Mouse (Mus musculus) layer of hippocampus, postnatal 36 days (tissue): ENCODE data around the gene Evpl. TPM values are rescaled to one million over a fixed set of nuclear protein-coding genes. Genes with fewer than 3 reads are reported as not detected.
"Not testable (repeated sequence)": the region's sequence is repeated elsewhere in the genome, so short reads cannot be mapped to it uniquely, and the experiment has no call there.

Source experiments
- DNase-seq, 2 experiments: peaks; one replicate each; pipeline ENCODE4 v3.0.0; 2022
- total RNA-seq, 2 experiments: library from RNA; stranded (reverse); gene quantifications; 2 replicates each; pipeline ENCODE4 v1.2.3; 2021

Gene Evpl
- under 1 TPM; 0.25 to 0.85 TPM for total RNA-seq

DNA sequence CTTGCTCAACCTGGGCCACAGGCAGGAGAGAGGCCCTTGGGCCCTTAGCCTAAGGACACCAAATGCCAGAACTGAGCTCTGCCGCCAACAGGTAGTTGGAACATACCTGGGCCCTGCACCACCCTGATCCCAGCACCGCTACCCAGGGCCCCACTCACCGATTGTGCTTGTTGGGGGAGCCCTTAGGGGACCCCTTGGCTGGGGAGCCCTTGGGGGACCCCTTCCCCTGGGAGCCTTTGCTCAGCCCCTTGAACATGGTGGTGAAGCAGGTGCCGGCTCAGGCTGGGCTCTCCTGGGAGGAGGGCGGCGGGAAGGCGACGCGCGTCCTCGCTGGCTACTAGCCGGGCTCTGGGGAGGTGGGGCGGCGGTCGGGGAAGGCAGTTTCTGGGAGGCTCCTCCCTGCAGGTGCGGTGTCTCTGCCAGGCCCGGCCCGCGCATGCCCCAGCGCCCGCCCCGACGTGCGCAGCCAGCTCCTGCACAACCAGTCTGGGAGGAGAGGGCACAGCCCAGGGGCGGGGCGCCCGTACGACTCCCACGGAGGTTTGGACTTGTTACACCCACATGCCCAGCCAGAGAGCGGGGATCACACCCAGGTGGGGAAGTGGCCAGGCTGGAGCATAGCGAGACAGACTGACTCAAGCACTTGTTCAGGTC is at the start of gene Evpl:
Gene Evpl (minus strand): TSS at position 336 of the 654 bp plus-strand sequence.
- no peak for DNase-seq

DNA sequence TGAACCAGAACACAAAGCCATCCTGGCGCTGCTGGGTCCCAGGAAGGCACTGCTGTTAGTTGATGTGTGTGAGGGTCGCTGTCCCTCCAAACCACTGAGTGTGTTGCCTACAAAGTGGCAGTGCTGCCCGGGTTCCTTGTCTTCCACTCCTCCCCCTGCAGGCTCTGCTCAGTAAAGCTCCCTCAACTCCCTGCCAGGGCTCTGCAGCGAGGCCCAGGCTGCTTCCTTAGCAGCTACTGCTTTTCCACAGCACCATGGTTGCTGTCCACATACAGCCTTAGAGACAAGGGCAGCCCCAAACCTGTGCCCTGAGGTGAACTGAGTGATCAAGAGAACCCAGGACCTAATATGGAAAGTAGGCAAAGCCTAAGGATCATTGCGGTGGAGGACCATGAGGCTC is 49.5 kb upstream of the Evpl start:
- DNase-seq, result no peak

DNA sequence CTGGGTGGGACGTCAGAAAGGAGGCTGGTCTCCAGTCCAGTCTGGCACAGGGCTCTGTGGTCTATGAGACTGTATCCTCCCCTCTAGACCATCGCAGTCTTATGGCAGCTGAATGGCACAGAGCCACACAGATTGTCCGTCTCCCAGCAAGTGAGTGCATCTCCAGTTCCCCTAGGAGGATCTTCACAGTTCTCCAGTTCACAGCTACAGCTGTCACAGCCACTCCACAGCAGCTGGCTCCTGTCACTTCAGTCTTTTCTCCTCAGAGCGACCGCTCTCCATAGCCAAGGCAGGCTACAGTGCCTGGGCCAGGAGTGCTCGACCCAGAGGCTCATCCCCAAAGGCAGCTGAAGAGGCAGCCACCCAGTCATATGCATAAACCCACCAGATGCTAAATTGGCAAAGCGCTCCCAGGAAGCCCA is 47.9 kb upstream of the Evpl start:
- DNase-seq, result no peak

DNA sequence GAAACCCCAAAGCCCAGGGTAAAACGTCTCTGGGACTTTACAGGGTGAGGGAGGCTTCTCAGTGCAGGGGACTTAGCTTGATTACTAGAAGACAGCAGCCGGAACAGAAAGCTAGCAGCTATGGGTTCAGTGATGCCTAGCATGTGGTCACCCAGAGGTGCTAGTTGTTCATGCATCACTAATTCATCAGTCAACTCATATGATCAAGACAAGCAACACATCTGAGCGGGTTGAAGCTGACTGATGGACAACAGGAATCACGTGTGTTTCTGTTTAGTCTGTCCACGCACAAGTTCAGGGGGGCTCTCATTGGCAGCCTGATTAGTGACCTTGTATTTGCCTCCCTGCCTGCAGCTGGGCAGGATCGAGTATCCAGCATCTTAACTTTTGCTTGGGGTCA is 46.1 kb upstream of the Evpl start:
- no peak for DNase-seq

DNA sequence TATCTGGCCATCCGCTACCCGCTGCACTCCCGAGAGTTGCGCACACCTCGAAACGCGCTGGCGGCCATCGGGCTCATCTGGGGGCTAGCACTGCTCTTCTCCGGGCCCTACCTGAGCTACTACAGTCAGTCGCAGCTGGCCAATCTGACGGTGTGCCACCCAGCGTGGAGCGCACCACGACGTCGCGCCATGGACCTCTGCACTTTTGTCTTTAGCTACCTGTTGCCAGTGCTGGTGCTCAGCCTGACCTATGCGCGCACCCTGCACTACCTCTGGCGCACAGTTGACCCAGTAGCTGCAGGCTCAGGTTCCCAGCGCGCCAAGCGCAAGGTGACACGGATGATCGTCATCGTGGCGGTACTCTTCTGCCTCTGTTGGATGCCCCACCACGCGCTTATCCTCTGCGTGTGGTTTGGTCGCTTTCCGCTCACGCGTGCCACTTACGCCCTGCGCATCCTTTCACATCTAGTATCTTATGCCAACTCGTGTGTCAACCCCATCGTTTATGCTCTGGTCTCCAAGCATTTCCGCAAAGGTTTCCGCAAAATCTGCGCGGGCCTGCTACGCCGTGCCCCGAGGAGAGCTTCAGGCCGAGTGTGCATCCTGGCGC is 45.1 kb upstream of the Evpl start:
- DNase-seq, result no peak

DNA sequence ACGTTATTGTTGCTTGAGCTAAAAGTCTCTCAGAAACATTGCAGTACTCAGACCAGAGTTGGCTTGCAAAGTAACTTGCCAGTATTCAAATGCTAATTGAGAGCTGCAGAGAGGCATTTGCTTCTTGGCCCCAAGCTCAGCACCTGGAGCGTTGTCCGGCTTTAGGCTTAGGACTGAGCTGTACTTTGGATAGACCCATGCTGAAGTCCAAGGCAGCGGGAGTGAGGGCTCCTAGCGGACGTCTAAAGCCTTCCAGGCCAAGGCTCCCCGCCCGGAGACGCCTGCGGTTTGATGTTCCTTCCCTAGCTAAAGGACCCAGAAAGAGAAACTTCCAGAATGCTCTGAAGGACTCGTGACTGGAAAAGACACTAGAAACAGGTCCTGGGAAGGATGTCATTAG is 44.2 kb upstream of the Evpl start:
- no peak for DNase-seq

DNA sequence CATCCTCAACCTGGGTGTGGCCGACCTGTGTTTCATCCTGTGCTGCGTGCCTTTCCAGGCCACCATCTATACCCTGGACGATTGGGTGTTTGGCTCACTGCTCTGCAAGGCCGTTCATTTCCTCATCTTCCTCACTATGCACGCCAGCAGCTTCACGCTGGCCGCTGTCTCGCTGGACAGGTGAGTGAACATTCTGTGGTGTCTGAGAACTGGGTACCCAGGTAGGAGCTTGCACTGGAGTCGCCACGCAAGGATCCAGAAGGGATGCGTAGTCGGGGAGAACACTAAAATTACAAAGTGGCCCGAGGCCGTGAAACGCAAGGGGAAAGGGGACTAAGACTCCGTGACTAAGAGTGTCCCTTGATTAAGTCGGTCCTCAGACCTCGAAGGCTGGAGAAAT is 43.8 kb upstream of the Evpl start:
- no peak for DNase-seq

DNA sequence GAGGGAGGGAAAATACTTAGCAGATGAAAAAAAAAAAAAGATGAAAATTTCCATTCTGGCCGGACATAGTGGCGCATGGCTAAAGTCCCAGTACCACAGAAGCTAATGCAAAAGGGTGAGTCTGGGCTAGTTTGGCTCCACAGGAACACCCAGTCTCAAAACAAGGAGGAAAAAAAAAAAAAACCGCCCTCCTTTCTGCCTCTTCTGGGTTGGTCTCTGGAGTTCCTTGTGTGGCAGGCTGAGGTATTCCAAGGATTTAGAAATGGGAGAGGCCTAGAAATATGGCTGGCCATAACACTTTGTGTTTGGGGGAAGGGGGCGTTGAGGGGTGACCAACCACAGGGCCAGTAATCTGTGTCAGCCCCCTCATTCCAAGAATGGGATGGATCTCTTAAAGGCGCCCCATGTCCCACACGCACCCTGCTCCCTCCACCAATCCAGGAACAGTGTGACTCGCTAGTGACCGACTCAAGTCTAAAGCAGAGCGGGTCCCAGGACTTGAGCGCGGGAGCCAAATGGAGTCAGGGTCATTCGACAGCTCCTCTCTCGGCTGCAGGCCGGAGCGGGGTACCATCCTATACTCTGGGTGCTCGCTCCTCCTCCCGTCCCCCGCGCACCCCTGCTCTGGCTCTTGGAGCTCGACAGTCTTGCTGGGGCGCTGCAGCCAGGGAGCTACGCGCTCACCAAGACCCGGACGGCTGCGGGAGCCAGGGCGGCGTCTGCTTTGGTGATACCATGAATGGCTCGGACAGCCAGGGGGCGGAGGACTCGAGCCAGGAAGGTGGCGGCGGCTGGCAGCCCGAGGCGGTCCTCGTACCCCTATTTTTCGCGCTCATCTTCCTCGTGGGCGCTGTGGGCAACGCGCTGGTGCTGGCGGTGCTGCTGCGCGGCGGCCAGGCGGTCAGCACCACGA is 43.1 kb upstream of the Evpl start, which contains the start of gene Galr2:
Gene Galr2 (plus strand): TSS at position 189 of the 913 bp plus-strand sequence.
- no peak for DNase-seq

DNA sequence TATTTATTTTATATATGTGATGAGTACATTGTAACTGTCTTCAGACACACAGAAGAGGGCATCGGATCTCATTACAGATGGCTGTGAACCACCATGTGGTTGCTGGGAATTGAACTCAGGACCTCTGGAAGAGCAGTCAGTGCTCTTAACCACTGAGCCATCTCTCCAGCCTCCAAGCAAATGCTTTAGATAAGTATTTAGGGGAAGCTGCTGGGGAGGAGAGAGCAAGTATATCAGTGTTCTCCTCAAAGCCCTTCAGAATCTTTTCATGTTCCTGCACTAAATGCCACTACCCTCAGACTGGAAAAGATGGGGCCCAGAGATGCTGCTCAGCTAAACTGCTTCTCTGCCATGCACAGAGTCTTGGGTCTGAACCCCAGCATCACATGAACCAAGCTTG is 39.3 kb upstream of the Evpl start:
- not testable (repeated sequence) for DNase-seq

DNA sequence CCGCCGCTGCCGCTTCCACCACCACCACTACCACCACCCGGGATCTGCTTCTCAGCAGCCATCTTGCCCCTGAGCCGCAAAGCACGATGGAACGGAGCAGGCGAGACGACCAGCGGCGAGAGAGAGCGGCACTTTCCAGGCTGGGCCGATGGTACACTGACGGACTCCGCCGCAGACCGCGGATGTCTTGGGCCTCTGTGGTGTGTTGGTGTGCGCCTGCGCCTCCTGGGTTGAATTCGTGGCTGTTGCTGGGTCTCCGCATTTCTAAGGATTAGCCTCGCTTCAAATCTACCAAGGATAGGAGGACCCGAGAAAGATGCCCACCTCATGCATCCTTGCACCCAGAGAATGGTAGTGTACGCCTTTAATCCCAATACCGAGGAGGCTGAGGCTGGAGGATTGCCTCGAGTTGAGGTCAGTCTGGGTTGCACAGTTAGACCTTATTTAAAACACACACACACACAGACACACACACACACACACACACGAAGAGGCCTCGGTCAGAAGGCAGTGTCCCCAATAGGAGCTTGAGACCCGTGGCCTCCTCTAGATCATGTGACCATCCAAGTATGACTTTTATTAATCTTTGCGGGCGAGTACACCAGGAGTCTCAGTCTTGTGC is 36.3 kb upstream of the Evpl start, which contains the start of gene Srp68:
Gene Srp68 (minus strand): TSS at position 173 of the 622 bp plus-strand sequence.
- DNase-seq, result peak; percentile 94 to 96

DNA sequence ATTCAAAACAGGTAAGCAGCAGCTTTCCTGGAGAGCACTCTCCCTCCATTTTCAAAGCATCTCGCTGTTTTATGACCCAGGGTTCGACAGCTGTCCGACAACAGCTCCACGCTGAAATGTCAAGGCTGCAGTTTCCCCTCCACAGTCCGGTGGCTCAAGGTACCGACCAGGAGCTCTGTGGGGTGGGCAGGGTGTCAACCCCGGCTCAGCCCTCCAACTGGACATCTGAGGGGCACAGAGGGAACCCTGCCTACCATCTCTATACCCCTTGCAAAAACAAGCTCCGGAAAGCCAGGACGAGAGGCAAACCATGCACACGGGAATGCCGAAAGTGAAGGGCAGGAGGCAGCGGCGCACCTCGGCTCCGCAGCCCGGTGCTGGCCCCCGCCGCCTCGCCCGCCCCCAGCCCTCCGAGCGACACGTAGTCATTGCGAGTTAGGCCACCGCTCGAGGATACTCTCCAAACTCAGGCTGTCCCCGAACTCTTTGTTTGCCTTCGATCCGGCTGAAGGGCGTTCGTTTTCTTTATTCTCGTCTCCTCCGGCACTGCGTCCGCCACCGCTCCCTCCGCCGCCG is 35.7 kb upstream of the Evpl start:
- no peak for DNase-seq

DNA sequence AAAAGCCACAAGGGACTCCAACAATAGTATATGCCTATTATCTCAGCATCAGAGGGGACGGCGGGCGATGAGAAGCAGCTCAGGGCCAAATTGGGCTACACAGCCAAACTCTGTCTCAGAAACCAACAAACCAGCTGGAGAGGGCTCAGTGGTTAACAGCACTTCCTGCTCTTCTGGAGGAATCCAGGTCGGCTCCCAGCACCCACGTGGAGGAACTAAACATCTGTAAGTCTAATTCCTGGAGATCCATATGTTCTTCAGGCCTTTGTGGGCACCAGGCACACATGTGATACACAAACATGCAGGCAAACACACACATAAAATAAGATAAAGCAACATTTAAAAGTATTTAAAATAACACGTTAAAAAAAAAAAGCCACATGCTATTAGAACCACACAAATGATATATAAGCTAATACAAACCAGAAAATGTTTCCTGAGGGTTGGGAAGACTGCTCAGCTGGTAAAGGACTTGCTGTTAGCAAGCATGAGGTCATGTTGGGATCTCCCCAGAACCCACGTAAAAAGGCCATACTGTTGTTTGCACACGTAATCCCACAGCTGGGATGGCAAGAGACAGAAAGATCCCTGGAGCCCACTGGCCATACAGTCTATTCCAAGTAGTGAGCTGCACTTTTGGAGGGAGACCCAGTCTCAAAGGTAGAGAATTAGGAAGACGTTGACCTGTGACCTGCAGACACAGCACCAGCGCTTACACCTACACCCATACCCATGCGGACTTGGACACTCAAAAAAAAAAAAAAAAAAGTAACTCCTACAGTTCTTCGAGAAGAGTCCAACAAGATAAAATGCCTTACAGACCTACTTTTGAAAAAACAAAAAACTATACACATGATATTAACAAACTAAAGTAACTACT is 35.0 kb upstream of the Evpl start:
- DNase-seq, result no peak

DNA sequence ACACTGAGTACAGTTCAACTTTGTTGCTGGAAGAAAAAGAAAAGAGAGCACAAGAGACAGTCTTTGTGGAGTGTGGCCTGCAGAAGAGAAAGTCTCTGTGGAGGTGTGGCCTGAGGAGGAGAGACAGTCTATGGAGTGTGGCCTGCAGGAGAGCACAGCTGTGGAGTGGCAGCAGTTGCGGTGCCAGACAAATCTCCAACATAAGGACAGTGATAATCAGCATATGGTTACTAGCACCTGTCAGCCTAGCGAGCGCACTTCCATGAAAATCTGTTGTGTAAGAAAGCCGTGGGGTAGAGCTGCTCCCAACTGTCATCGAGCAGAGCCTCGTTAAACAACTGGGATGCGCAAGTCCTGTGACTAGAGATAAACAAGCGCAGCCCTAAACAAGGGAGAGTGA is 31.7 kb upstream of the Evpl start:
- DNase-seq, result no peak

DNA sequence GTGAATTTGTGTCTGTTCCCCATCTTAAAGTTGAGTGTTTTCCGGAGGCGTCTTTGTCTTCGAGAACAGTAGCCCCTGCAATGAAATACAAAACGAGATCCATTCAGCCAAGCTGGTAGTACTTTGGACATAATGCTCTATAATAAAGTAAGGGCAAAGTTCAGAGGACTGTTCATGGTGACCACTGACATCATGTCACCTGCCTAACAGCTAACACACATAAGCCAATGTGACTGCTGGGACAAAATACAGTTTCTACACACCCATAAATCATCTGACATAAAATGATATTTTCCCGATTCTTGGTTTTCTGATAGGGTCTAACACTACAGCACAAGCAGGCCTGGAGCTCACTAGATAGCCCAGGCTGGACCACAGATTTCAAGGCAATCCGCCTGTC is 30.4 kb upstream of the Evpl start:
- no peak for DNase-seq

DNA sequence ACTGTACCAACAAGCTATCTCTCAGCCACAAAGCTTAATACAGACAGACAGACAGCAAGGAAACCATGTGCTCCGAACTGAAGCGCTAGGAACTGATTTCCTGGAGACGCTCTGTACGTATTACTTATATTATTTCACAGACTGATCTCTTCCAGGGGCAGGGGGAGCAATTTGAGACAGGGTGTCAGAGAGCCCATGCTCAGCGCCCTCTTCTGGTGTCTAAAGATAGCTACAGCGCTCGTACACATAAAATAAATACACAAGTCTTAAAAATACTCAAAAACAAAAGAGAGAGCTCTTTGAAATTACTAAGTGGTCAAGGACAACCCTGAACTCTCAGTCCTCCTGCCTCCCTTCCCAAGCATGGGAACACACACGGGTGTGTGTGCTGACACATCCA is 29.8 kb upstream of the Evpl start:
- no peak for DNase-seq

DNA sequence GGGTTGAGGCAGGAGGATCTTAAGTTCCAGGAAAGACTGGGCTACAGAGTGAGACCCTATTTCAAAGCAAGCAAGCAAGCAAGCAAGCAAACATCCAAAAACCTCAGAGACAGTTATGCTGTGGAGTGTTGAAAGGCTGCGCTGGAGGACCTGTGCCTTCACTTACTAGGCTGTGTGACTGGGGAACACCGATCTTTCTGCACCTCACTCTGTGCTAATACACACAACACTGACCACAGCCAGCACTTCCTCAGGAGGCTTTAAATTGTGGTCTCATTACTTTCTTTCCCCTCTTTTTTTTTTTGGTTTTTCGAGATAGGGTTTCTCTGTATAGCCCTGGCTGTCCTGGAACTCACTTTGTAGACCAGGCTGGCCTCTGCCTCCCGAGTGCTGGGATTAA is 28.0 kb upstream of the Evpl start:
- DNase-seq, result no peak

DNA sequence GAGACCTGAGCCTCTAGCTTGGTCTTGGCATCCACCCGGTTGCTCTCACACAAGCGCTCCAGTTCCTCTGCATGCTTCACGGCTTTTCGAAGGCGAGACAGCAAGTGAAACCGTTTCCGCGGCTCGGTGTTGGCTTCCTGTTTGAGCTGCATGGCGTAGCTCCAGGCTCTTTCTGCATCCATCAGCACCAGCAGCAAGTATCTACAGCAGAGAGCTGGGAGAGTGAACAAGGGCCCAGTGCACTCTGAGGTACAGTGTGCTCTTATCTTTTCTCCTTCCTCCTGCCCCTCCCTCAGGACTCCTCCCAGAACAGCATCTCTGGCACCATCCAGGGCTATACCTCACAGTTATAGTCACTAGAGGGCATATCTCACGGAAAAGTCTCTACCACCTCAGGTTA is 27.5 kb upstream of the Evpl start:
- DNase-seq, result no peak

DNA sequence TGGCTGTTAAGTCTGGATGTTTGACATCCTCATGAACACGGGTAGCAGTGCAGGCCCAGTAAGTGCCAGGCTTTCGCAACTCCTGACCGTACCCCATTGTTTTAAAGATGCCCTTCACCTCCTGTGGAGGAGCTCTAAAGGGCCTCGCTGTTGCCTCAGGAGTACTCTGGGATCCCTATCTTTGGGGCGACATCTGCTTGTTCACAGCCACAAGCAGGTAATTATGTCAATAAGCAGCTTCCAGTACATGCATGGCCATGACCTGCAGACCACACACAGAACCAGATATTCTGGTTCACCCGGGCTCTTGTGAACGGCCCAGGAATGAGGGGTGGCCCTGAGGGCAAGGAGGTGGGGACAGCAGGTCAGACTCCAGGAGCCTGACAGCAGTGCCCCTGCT is 22.4 kb upstream of the Evpl start:
- DNase-seq, result no peak

DNA sequence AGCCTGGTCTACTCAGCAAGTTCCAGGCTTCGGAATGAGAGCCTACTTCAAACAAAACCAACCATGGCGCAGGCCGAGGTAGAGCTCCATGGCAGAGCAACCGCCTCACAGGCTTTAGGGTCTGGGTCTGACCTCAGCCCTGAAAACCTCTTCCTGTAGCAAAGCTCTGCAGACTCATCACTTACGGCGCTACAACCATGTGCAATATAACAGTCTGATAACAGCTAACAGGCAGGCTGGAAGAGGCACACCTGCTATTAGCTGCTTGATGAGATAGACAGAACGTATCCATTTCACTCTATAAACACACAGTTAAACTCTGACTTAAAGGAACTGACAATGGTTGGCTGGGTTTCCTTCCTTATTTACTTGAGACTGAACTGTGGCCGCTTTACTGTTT is 21.6 kb upstream of the Evpl start:
- DNase-seq, result no peak

DNA sequence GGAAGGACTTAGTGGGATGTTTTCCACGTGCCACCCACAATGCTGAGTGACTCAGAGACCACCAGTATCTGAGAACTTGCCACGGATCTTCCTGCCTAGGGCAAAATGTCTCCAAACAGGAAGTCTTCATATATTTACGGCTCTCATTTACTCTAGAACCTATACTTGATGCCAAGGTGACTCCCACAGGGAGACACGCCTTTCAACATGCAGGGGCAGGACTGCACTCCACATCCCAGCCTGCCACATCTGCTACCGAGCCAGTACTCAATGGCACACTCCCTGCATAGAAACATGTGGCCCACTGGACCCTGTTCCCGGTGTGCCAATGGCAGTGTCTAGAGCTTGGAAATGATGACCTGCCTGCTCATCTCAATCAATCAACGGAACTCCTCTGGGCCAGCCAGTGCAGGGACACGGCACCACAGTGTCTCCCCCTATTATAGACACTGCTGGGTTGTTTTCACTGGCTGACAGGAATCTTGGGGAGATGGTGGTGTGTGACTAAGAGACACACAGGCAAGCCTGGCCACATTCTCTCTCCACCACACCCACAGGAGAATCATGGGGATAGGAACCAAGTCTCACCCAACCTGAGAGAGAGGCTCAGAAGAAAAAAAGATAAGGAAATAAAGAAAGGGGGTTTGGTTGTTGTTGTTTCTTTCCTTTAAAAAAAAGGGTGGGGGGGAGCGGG is 18.3 kb upstream of the Evpl start:
- DNase-seq, result no peak
